Mouse (Mus musculus): Measurements from ENCODE around the gene Sec61a1.

Sec61a1 gene

GRCm38 (mm10) chr6:88515971-88516370, 2.7 kb downstream of the Sec61a1 start:
- DNase-seq, result no peak

GRCm38 (mm10) chr6:88514546-88514945, 4.2 kb downstream of the Sec61a1 start:
- DNase-seq, result no peak

GRCm38 (mm10) chr6:88513984-88514383, 4.7 kb downstream of the Sec61a1 start:
- no peak for DNase-seq

GRCm38 (mm10) chr6:88503044-88503443, 15.7 kb downstream of the Sec61a1 start:
- no peak for DNase-seq

- no peak for DNase-seq
Measured at GRCm38 (mm10) chr6:88502030-88502970, 16.4 kb downstream of the Sec61a1 start.

- DNase-seq, result no peak
Measured at GRCm38 (mm10) chr6:88500405-88500767, 18.3 kb downstream of the Sec61a1 start.

GRCm38 (mm10) chr6:88499481-88500404, 19.0 kb downstream of the Sec61a1 start:
- DNase-seq, result peak; percentile 47

GRCm38 (mm10) chr6:88493712-88494111, 25.0 kb downstream of the Sec61a1 start:
- DNase-seq, result no peak

- DNase-seq, result no peak
Measured at GRCm38 (mm10) chr6:88490629-88491354, 27.9 kb downstream of the Sec61a1 start.

- DNase-seq, result no peak
Measured at GRCm38 (mm10) chr6:88489834-88490233, 28.9 kb downstream of the Sec61a1 start.

GRCm38 (mm10) chr6:88489026-88489425, 29.7 kb downstream of the Sec61a1 start:
- no peak for DNase-seq

GRCm38 (mm10) chr6:88486893-88487292, 31.8 kb downstream of the Sec61a1 start:
- DNase-seq, result peak; percentile 66

GRCm38 (mm10) chr6:88485378-88485777, 33.3 kb downstream of the Sec61a1 start:
- DNase-seq, result no peak

- no peak for DNase-seq
Measured at GRCm38 (mm10) chr6:88483913-88484312, 34.8 kb downstream of the Sec61a1 start.

GRCm38 (mm10) chr6:88483111-88483510, 35.6 kb downstream of the Sec61a1 start:
- no peak for DNase-seq

GRCm38 (mm10) chr6:88480421-88480820, 38.3 kb downstream of the Sec61a1 start:
- DNase-seq, result no peak

GRCm38 (mm10) chr6:88469878-88470277, 48.8 kb downstream of the Sec61a1 start:
- DNase-seq, result no peak

- DNase-seq, result peak; percentile 91
Measured at GRCm38 (mm10) chr6:88465181-88465920, 53.4 kb downstream of the Sec61a1 start, which contains the start of gene Ruvbl1. Ruvbl1 (plus strand) TSS chr6:88465409.

- DNase-seq, result no peak
Measured at GRCm38 (mm10) chr6:88454545-88454944, 64.2 kb downstream of the Sec61a1 start.

Measured in thymus, postnatal 25 days (tissue).